Mouse (Mus musculus): Measurements from ENCODE around the gene Ahcyl2.

- no peak for TF ChIP-seq CTCF (IDR thresholded peaks at IDR 0.05; ENCODE audit: low read depth)
- no peak for TF ChIP-seq EP300 (optimal IDR thresholded peaks at IDR 0.05)
These were observed 109.0 kb downstream of the Ahcyl2 start for GRCm38 (mm10) chr6:29876782-29877181.

Measured in stomach, postnatal 0 days (tissue).